Mouse (Mus musculus) frontal cortex, postnatal 14 days (tissue): ENCODE measurements at regions not wholly inside any gene's neighbourhood (a gene's known extent, or its start where the extent isn't known, plus 50 kb on each side); places are given as distances from the start of the nearest gene placed in this dataset.

ENCODE experiments used
- DNase-seq, 2 experiments: peaks; one replicate each; pipeline ENCODE4 v3.0.0; 2022; ENCODE audit warnings: low spot score in 2 of 2

GRCm38 (mm10) chr4:125882531-125882930, 141.8 kb upstream of the Csf3r start:
- no peak for DNase-seq

GRCm38 (mm10) chr4:125890510-125890909, 133.8 kb upstream of the Csf3r start:
- DNase-seq = no peak

GRCm38 (mm10) chr4:125893139-125893538, 131.2 kb upstream of the Csf3r start:
- no peak for DNase-seq

GRCm38 (mm10) chr4:125897707-125898106, 126.6 kb upstream of the Csf3r start:
- DNase-seq = no peak

- no peak for DNase-seq
These were observed 125.6 kb upstream of the Csf3r start for GRCm38 (mm10) chr4:125898631-125899348.

- no peak for DNase-seq
These were observed 122.6 kb upstream of the Csf3r start for GRCm38 (mm10) chr4:125901546-125902276.

- DNase-seq = no peak
These were observed 118.1 kb upstream of the Csf3r start for GRCm38 (mm10) chr4:125906296-125906695.

- no peak for DNase-seq
These were observed 115.4 kb upstream of the Csf3r start for GRCm38 (mm10) chr4:125908901-125909300.

- no peak for DNase-seq
These were observed 112.6 kb upstream of the Csf3r start for GRCm38 (mm10) chr4:125911541-125912270.

- peak; percentile 27 to 55 for DNase-seq
These were observed 111.8 kb upstream of the Csf3r start for GRCm38 (mm10) chr4:125912444-125913049.

- DNase-seq = no peak
These were observed 109.2 kb upstream of the Csf3r start for GRCm38 (mm10) chr4:125915166-125915565.

GRCm38 (mm10) chr4:125917210-125917609, 107.1 kb upstream of the Csf3r start:
- DNase-seq = no peak

- DNase-seq = peak; percentile 17 to 46
These were observed 102.6 kb upstream of the Csf3r start for GRCm38 (mm10) chr4:125921550-125922316.

- DNase-seq = no peak
These were observed 102.0 kb upstream of the Csf3r start for GRCm38 (mm10) chr4:125922317-125922878.

GRCm38 (mm10) chr4:125923225-125923624, 101.1 kb upstream of the Csf3r start:
- no peak for DNase-seq

- no peak for DNase-seq
These were observed 96.2 kb upstream of the Csf3r start for GRCm38 (mm10) chr4:125928196-125928595.

- DNase-seq = no peak
These were observed 95.1 kb upstream of the Csf3r start for GRCm38 (mm10) chr4:125929122-125929772.

- no peak for DNase-seq
These were observed 93.6 kb upstream of the Csf3r start for GRCm38 (mm10) chr4:125930764-125931163.

GRCm38 (mm10) chr4:125931321-125931720, 93.0 kb upstream of the Csf3r start:
- DNase-seq = no peak

- peak in 1 of 2 experiments; percentile 15 for DNase-seq
These were observed 92.2 kb upstream of the Csf3r start for GRCm38 (mm10) chr4:125932036-125932756.
